Mouse (Mus musculus): ENCODE measurements around the gene Nabp1. TPM values are rescaled to one million over a fixed set of nuclear protein-coding genes. Genes with fewer than 3 reads are reported as not detected.
"Not testable (repeated sequence)": the region's sequence is repeated elsewhere in the genome, so short reads cannot be mapped to it uniquely, and the experiment has no call there.

Nabp1 gene
- polyA plus RNA-seq, 1 experiment from 2014 or later: 23.0 TPM

- no peaks in the 10 kb centered on the region for H3K9me3 ChIP-seq (replicated peaks; ENCODE audit: control insufficient read depth, low read length)
- no peaks in the 10 kb centered on the region for H3K27me3 ChIP-seq (ENCODE audit: control insufficient read depth, insufficient read depth, low read length)
- no peak overlapping the region for H3K27ac ChIP-seq (ENCODE audit: low read length)
- no peak overlapping the region for H3K4me2 ChIP-seq (ENCODE audit: low read depth, low read length)
- WGBS: 29% methylated on average over 3 of the region's 3 CpGs
- ATAC-seq (ENCODE audit: insufficient read depth, low FRiP score): peak; percentile 53; the same call in 1 of the 2 replicates
- no peak overlapping the region for H3K9ac ChIP-seq (ENCODE audit: low read length)
- no peak overlapping the region for H3K4me3 ChIP-seq (replicated peaks; ENCODE audit: low read length)
- H3K36me3 ChIP-seq (ENCODE audit: control insufficient read depth, insufficient read depth, low read length): no peaks in the 10 kb centered on the region
- peaks cover 4% of the 10 kb centered on the region; the same call in 1 of the 2 replicates for H3K4me1 ChIP-seq (ENCODE audit: control insufficient read depth, insufficient read depth, low read length)
These were observed 21.0 kb downstream of the Nabp1 start for GRCm38 (mm10) chr1:51457249-51457648.

GRCm38 (mm10) chr1:51448789-51449188, 29.4 kb downstream of the Nabp1 start:
- H3K4me1 ChIP-seq (ENCODE audit: control insufficient read depth, insufficient read depth, low read length): no peaks in the 10 kb centered on the region
- no peak overlapping the region for H3K4me2 ChIP-seq (ENCODE audit: low read depth, low read length)
- H3K9me3 ChIP-seq (replicated peaks; ENCODE audit: control insufficient read depth, low read length): no peaks in the 10 kb centered on the region
- no peak overlapping the region for H3K9ac ChIP-seq (ENCODE audit: low read length)
- WGBS: 56% methylated on average over 2 of the region's 2 CpGs
- no peak overlapping the region for H3K4me3 ChIP-seq (replicated peaks; ENCODE audit: low read length)
- ATAC-seq (ENCODE audit: insufficient read depth, low FRiP score): no peak
- no peak overlapping the region for H3K27ac ChIP-seq (ENCODE audit: low read length)
- H3K36me3 ChIP-seq (ENCODE audit: control insufficient read depth, insufficient read depth, low read length): no peaks in the 10 kb centered on the region
- no peaks in the 10 kb centered on the region for H3K27me3 ChIP-seq (ENCODE audit: control insufficient read depth, insufficient read depth, low read length)

- Histone ChIP-seq H3K36me3 (ENCODE audit: control insufficient read depth, insufficient read depth, low read length) (no peaks in the 10 kb centered on the region), H3K27ac (ENCODE audit: low read length) (no peak overlapping the region), H3K4me2 (ENCODE audit: low read depth, low read length) (no peak overlapping the region), H3K4me1 (ENCODE audit: control insufficient read depth, insufficient read depth, low read length) (no peaks in the 10 kb centered on the region), H3K4me3 (replicated peaks; ENCODE audit: low read length) (no peak overlapping the region), H3K27me3 (ENCODE audit: control insufficient read depth, insufficient read depth, low read length) (no peaks in the 10 kb centered on the region), H3K9ac (ENCODE audit: low read length) (no peak overlapping the region), H3K9me3 (replicated peaks; ENCODE audit: control insufficient read depth, low read length) (no peaks in the 10 kb centered on the region)
- no peak for ATAC-seq (ENCODE audit: insufficient read depth, low FRiP score)
- WGBS: 36% methylated on average over 9 of the region's 9 CpGs
These were observed 32.3 kb downstream of the Nabp1 start for GRCm38 (mm10) chr1:51445854-51446460.

- Histone ChIP-seq H3K4me1 (ENCODE audit: control insufficient read depth, insufficient read depth, low read length) (no peaks in the 10 kb centered on the region), H3K36me3 (ENCODE audit: control insufficient read depth, insufficient read depth, low read length) (no peaks in the 10 kb centered on the region), H3K9ac (ENCODE audit: low read length) (no peak overlapping the region), H3K4me2 (ENCODE audit: low read depth, low read length) (no peak overlapping the region), H3K9me3 (replicated peaks; ENCODE audit: control insufficient read depth, low read length) (no peaks in the 10 kb centered on the region), H3K4me3 (replicated peaks; ENCODE audit: low read length) (no peak overlapping the region), H3K27ac (ENCODE audit: low read length) (no peak overlapping the region), H3K27me3 (ENCODE audit: control insufficient read depth, insufficient read depth, low read length) (no peaks in the 10 kb centered on the region)
- WGBS: 66% methylated on average over 5 of the region's 5 CpGs
- no peak for ATAC-seq (ENCODE audit: insufficient read depth, low FRiP score)
These were observed 32.9 kb downstream of the Nabp1 start for GRCm38 (mm10) chr1:51445161-51445853.

- WGBS: 31% methylated on average over 1 of the region's 1 CpGs
- no peaks in the 10 kb centered on the region for H3K36me3 ChIP-seq (ENCODE audit: control insufficient read depth, insufficient read depth, low read length)
- no peak for ATAC-seq (ENCODE audit: insufficient read depth, low FRiP score)
These were observed 48.5 kb downstream of the Nabp1 start for GRCm38 (mm10) chr1:51429775-51430174.

GRCm38 (mm10) chr1:51426298-51426697, 51.9 kb downstream of the Nabp1 start:
- Histone ChIP-seq H3K27me3 (ENCODE audit: control insufficient read depth, insufficient read depth, low read length) (no peaks in the 10 kb centered on the region), H3K4me1 (ENCODE audit: control insufficient read depth, insufficient read depth, low read length) (no peaks in the 10 kb centered on the region), H3K36me3 (ENCODE audit: control insufficient read depth, insufficient read depth, low read length) (no peaks in the 10 kb centered on the region), H3K9ac (ENCODE audit: low read length) (no peak overlapping the region), H3K9me3 (replicated peaks; ENCODE audit: control insufficient read depth, low read length) (no peaks in the 10 kb centered on the region), H3K4me3 (replicated peaks; ENCODE audit: low read length) (no peak overlapping the region), H3K27ac (ENCODE audit: low read length) (no peak overlapping the region), H3K4me2 (ENCODE audit: low read depth, low read length) (no peak overlapping the region)
- no peak for ATAC-seq (ENCODE audit: insufficient read depth, low FRiP score)
- WGBS: 95% methylated on average over 9 of the region's 9 CpGs

More at GRCm38 (mm10) chr1:51429775-51430174, 48.5 kb downstream of the Nabp1 start:
- Histone ChIP-seq H3K9me3 (replicated peaks; ENCODE audit: control insufficient read depth, low read length) (no peaks in the 10 kb centered on the region), H3K9ac (ENCODE audit: low read length) (no peak overlapping the region), H3K4me3 (replicated peaks; ENCODE audit: low read length) (no peak overlapping the region), H3K4me1 (ENCODE audit: control insufficient read depth, insufficient read depth, low read length) (no peaks in the 10 kb centered on the region), H3K4me2 (ENCODE audit: low read depth, low read length) (no peak overlapping the region), H3K27me3 (ENCODE audit: control insufficient read depth, insufficient read depth, low read length) (no peaks in the 10 kb centered on the region), H3K27ac (ENCODE audit: low read length) (no peak overlapping the region)

GRCm38 (mm10) chr1:51421029-51421428, 57.2 kb downstream of the Nabp1 start:
- not testable (repeated sequence) for H3K27me3 ChIP-seq (ENCODE audit: control insufficient read depth, insufficient read depth, low read length); ATAC-seq (ENCODE audit: insufficient read depth, low FRiP score); H3K4me1 ChIP-seq (ENCODE audit: control insufficient read depth, insufficient read depth, low read length); H3K9me3 ChIP-seq (replicated peaks; ENCODE audit: control insufficient read depth, low read length); H3K9ac ChIP-seq (ENCODE audit: low read length); H3K4me3 ChIP-seq (replicated peaks; ENCODE audit: low read length); H3K27ac ChIP-seq (ENCODE audit: low read length); H3K36me3 ChIP-seq (ENCODE audit: control insufficient read depth, insufficient read depth, low read length); H3K4me2 ChIP-seq (ENCODE audit: low read depth, low read length)
- 92% methylated on average over 8 of the region's 8 CpGs for WGBS

- H3K4me1 ChIP-seq (ENCODE audit: control insufficient read depth, insufficient read depth, low read length): no peaks in the 10 kb centered on the region
- H3K36me3 ChIP-seq (ENCODE audit: control insufficient read depth, insufficient read depth, low read length): no peaks in the 10 kb centered on the region
- no peak overlapping the region for H3K4me3 ChIP-seq (replicated peaks; ENCODE audit: low read length)
- H3K4me2 ChIP-seq (ENCODE audit: low read depth, low read length): no peak overlapping the region
- H3K27ac ChIP-seq (ENCODE audit: low read length): no peak overlapping the region
- no peak for ATAC-seq (ENCODE audit: insufficient read depth, low FRiP score)
- no peaks in the 10 kb centered on the region for H3K27me3 ChIP-seq (ENCODE audit: control insufficient read depth, insufficient read depth, low read length)
- H3K9me3 ChIP-seq (replicated peaks; ENCODE audit: control insufficient read depth, low read length): no peaks in the 10 kb centered on the region
- 67% methylated on average over 5 of the region's 5 CpGs for WGBS
- H3K9ac ChIP-seq (ENCODE audit: low read length): no peak overlapping the region
These were observed 59.5 kb downstream of the Nabp1 start for GRCm38 (mm10) chr1:51418753-51419152.
